Mouse (Mus musculus) hindbrain, embryonic 16.5 days (tissue): ENCODE measurements at regions not wholly inside any gene's neighbourhood (a gene's known extent, or its start where the extent isn't known, plus 50 kb on each side); places are given as distances from the start of the nearest gene placed in this dataset.

Experiments
- ATAC-seq: fragments of 200-750 bp; cut with Nextera tagmentation; 2 replicates; pipeline ENCODE4 v1.8.0; 2017; ENCODE audit warnings: moderate TSS enrichment, moderate library complexity
- H3K27ac ChIP-seq: fragments of 300-500 bp; sonication (generic); 2 replicates; pipeline ENCODE4 v1.5.1; 2014; ENCODE audit warnings: low read depth, mild to moderate bottlenecking, control low read depth, low read length, moderate library complexity
- H3K27me3 ChIP-seq: fragments of 300-500 bp; sonication (generic); replicated peaks from 2 replicates; pipeline ENCODE4 v1.6.1; 2014; ENCODE audit warnings: low read length; ENCODE audit not compliant: control insufficient read depth, insufficient read depth
- H3K36me3 ChIP-seq: fragments of 300-500 bp; sonication (generic); 2 replicates; pipeline ENCODE4 v1.6.1; 2014; ENCODE audit warnings: mild to moderate bottlenecking, low read length, moderate library complexity, mixed read lengths; ENCODE audit not compliant: control insufficient read depth, insufficient read depth
- H3K4me1 ChIP-seq: fragments of 300-500 bp; sonication (generic); 2 replicates; pipeline ENCODE4 v1.6.1; 2014; ENCODE audit warnings: low read depth, low read length; ENCODE audit not compliant: control insufficient read depth, insufficient read depth
- H3K4me2 ChIP-seq: fragments of 300-500 bp; sonication (generic); 2 replicates; pipeline ENCODE4 v1.6.1; 2014; ENCODE audit warnings: mild to moderate bottlenecking, low read length, control low read depth, moderate library complexity
- H3K4me3 ChIP-seq: fragments of 300-500 bp; sonication (generic); 2 replicates; pipeline ENCODE4 v1.5.1; 2014; ENCODE audit warnings: mild to moderate bottlenecking, low read length, control low read depth, moderate library complexity
- H3K9ac ChIP-seq: fragments of 300-500 bp; sonication (generic); 2 replicates; pipeline ENCODE4 v1.6.1; 2014; ENCODE audit warnings: low read depth, mild to moderate bottlenecking, control low read depth, low read length, moderate library complexity
- H3K9me3 ChIP-seq: fragments of 300-500 bp; sonication (generic); 2 replicates; pipeline ENCODE4 v1.6.1; 2014; ENCODE audit warnings: mild to moderate bottlenecking, low read length, moderate library complexity; ENCODE audit not compliant: control insufficient read depth
- WGBS: fragments of 180-500 bp; shearing (Covaris S2); extraction: QIAGEN DNeasy Blood & Tissue Kit; methylation state at CpG from one replicate; pipeline ENCODE4 v1.1.7; 2014; 5-methylcytosine and 5-hydroxymethylcytosine counted together

DNA sequence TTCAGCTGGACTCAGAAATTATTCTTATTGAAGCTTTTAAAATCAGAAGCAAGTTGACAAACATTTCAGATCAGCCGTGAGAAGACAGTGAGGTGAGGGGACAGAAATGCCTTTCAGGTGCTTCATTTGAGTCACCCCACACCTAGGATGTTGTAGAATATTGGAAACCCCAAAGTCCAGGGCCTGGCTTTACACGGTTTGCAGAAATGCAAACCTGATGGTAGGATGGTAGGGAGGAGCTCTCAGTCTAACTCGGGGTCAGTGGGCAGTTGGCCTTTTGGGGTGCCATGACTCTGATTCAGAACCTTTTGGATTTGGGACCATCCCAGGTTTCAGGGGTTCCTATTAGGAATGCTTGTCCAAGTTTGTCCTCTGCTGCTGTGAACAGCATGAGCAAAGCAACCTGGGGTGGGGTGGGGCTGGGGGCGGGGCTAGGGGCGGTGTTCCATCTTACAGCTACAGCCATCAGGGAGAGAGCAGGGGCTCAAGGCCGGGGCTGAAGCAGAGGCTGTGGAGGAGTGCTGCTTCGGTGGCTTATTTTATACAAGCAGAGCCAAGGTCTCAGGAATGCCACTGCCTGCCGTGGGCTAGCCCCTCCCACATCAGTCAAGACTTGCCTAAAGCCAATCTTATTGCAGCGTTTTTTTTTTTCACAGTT, 113.3 kb downstream of the Amer2 start:
- peaks cover 15% of the 10 kb centered on the region for H3K4me1 ChIP-seq
- no peaks in the 10 kb centered on the region for H3K27me3 ChIP-seq
- WGBS: 4% methylated on average over 9 of the region's 9 CpGs
- H3K36me3 ChIP-seq: no peaks in the 10 kb centered on the region
- H3K27ac ChIP-seq: no peak overlapping the region
- peak overlapping the region; percentile 15 for H3K4me3 ChIP-seq
- H3K9me3 ChIP-seq: no peaks in the 10 kb centered on the region
- no peak overlapping the region for H3K9ac ChIP-seq
- ATAC-seq: peak; percentile 55; the same call in 1 of the 2 replicates
- H3K4me2 ChIP-seq: peak overlapping the region; percentile 97

DNA sequence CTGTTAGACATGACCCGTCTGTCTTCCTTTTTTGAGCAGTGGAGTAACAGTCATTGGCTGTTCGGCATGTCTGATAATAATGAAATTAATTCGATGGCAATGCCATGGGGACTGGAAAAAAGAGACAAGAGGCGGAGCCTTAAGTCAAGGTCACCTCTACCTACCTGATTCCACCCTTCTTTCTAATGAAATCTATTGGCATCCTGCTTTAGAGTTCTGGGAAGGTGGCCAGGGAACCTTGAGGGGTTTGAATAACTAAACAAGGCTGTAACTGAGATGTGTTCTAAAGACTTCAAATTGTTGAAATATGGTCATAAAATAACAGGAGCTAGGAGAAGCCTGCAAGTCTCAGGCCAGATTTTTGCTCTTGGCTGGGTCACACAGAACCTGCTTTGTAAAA, 116.1 kb downstream of the Amer2 start:
- Histone ChIP-seq H3K9ac (no peak overlapping the region), H3K9me3 (no peaks in the 10 kb centered on the region), H3K36me3 (no peaks in the 10 kb centered on the region), H3K4me3 (no peak overlapping the region), H3K4me2 (no peak overlapping the region), H3K27ac (no peak overlapping the region), H3K27me3 (no peaks in the 10 kb centered on the region), H3K4me1 (peaks cover 15% of the 10 kb centered on the region)
- WGBS: 84% methylated on average over 4 of the region's 4 CpGs
- no peak for ATAC-seq

DNA sequence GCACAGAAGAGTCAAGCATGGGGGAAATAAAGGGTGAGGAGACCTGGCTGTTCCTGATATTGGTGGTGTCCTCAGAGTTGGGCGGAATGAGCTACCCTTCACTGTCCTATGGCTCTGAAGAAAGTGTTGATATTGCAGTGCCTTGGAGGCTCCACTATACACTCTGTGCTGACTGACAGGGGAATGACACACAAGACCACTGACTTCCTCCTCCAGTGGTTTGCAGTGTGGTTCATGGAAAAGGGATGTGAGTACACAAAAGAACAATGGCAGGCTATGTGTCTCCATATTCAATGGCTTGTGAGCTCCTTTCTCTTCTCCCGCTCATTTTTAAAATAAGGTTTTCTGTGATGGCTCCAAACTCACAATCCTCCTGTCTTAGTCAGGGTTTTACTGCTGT, 117.8 kb downstream of the Amer2 start:
- H3K9ac ChIP-seq: no peak overlapping the region
- no peak for ATAC-seq
- peaks cover 5% of the 10 kb centered on the region; the same call in 1 of the 2 replicates for H3K4me1 ChIP-seq
- no peak overlapping the region for H3K4me2 ChIP-seq
- no peaks in the 10 kb centered on the region for H3K9me3 ChIP-seq
- H3K27ac ChIP-seq: no peak overlapping the region
- no peak overlapping the region for H3K4me3 ChIP-seq
- 96% methylated on average over 2 of the region's 2 CpGs for WGBS
- H3K27me3 ChIP-seq: no peaks in the 10 kb centered on the region
- no peaks in the 10 kb centered on the region for H3K36me3 ChIP-seq

DNA sequence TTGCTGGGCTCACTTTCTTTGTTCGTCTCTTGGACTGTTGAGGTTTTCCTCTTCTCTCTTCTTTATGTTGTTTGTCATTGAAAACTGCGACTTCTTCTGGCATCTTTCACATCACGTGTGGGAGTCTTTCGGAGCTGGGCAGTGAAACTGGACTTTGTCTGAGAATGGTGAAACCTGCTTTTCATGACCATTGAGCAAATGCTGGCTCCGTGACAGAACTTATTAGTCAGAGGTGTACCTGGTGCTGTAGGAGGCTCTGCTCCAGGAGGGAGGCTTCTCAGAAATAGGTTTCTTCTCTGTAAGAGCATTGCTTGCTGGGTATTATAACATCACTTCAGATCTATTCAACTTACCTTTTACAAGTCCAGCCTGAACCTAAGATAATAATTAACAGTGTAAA, 122.4 kb downstream of the Amer2 start:
- no peak for ATAC-seq
- Histone ChIP-seq H3K9me3 (no peaks in the 10 kb centered on the region), H3K4me3 (no peak overlapping the region), H3K36me3 (no peaks in the 10 kb centered on the region), H3K4me1 (no peaks in the 10 kb centered on the region), H3K9ac (no peak overlapping the region), H3K27ac (no peak overlapping the region), H3K4me2 (no peak overlapping the region), H3K27me3 (no peaks in the 10 kb centered on the region)
- 89% methylated on average over 5 of the region's 5 CpGs for WGBS

DNA sequence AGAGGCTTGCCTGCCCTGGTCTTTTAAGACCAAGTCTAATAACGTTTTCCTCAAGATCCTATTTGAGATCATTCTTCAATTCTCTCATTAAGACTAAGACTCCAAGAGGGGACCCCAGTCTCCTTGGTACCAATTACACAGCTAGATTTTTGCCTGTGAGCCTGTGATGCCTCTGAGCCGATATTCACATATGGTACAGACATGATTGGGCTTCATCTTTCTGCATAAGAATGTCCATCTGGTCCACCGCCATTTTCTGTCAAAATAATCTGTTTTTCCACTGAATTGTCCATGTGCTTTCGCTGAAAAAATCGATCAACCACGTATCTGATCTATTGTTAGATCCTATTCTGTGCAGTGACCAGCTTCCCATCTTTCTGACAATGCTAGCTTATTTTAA, 129.5 kb downstream of the Amer2 start:
- Histone ChIP-seq H3K4me1 (no peaks in the 10 kb centered on the region), H3K27ac (no peak overlapping the region), H3K9me3 (no peaks in the 10 kb centered on the region), H3K27me3 (no peaks in the 10 kb centered on the region), H3K36me3 (no peaks in the 10 kb centered on the region), H3K9ac (no peak overlapping the region), H3K4me3 (no peak overlapping the region), H3K4me2 (no peak overlapping the region)
- 82% methylated on average over 6 of the region's 6 CpGs for WGBS
- ATAC-seq: no peak

DNA sequence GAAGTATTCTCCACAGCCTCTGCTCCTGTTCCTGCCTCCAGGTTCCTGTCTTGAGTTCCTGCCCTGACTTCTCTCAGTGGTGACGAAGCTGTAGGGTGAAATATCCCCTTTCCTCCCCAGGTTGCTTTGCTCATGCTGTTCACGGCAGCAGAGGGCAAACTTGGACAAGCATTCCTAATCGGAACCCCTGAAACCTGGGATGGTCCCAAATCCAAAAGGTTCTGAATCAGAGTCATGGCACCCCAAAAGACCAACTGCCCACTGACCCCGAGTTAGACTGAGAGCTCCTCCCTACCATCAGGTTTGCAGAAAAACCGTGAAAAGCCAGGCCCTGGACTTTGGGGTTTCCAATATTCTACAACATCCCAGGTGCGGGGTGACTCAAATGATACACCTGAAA, 128.7 kb upstream of the Spata13 start:
- Histone ChIP-seq H3K9me3 (no peaks in the 10 kb centered on the region), H3K36me3 (no peaks in the 10 kb centered on the region), H3K4me2 (no peak overlapping the region), H3K4me1 (no peaks in the 10 kb centered on the region), H3K27me3 (no peaks in the 10 kb centered on the region), H3K4me3 (no peak overlapping the region), H3K9ac (no peak overlapping the region), H3K27ac (no peak overlapping the region)
- 91% methylated on average over 6 of the region's 6 CpGs for WGBS
- no peak for ATAC-seq

DNA sequence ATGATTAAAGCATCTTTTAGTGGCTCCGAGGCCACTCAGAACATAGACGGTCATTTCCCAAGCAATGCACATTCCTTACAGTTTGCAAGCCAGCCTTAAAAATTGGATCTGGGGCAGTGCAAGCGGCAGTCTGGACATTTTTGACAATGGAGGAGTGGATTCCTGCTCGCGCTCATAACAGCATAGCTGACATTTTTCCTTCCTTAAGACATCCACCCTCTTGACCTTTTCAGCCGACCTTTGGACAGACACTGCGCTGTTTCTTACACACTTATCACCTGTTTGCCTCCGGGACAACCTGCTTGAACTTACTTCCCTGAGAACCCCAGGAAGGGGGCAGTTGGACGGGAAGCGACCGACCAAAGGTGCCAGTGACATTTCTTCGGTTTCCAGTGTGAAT, 127.5 kb upstream of the Spata13 start:
- no peak for ATAC-seq
- Histone ChIP-seq H3K9me3 (no peaks in the 10 kb centered on the region), H3K4me1 (no peaks in the 10 kb centered on the region), H3K27ac (no peak overlapping the region), H3K4me2 (no peak overlapping the region), H3K9ac (no peak overlapping the region), H3K27me3 (no peaks in the 10 kb centered on the region), H3K4me3 (no peak overlapping the region), H3K36me3 (no peaks in the 10 kb centered on the region)
- WGBS: 87% methylated on average over 12 of the region's 12 CpGs

DNA sequence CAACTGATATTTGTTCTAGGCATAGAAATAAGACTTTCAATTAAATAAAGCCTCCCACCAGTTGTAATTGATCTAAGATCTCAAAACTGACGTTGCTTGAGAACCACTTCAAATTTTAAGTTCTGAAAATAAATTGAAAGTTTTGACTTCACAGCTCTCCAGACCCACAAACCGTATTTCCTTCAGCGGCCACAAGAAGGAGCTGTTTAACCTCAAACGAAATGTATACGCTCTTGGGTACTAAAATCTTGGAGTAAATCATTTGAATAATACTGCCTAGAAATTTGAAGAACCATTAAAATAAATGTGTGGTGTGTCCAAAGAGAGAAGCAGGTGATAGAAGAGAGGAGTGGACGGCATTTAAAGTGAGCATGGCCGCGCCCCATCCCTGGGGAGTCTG, 120.2 kb upstream of the Spata13 start:
- H3K9me3 ChIP-seq: no peaks in the 10 kb centered on the region
- WGBS: 31% methylated on average over 8 of the region's 8 CpGs
- H3K36me3 ChIP-seq: no peaks in the 10 kb centered on the region
- no peaks in the 10 kb centered on the region for H3K27me3 ChIP-seq
- no peak overlapping the region for H3K27ac ChIP-seq
- ATAC-seq: peak; percentile 48; the same call in 1 of the 2 replicates
- no peak overlapping the region for H3K4me3 ChIP-seq
- no peaks in the 10 kb centered on the region; the same call in 1 of the 2 replicates for H3K4me1 ChIP-seq
- H3K9ac ChIP-seq: no peak overlapping the region
- H3K4me2 ChIP-seq: no peak overlapping the region

DNA sequence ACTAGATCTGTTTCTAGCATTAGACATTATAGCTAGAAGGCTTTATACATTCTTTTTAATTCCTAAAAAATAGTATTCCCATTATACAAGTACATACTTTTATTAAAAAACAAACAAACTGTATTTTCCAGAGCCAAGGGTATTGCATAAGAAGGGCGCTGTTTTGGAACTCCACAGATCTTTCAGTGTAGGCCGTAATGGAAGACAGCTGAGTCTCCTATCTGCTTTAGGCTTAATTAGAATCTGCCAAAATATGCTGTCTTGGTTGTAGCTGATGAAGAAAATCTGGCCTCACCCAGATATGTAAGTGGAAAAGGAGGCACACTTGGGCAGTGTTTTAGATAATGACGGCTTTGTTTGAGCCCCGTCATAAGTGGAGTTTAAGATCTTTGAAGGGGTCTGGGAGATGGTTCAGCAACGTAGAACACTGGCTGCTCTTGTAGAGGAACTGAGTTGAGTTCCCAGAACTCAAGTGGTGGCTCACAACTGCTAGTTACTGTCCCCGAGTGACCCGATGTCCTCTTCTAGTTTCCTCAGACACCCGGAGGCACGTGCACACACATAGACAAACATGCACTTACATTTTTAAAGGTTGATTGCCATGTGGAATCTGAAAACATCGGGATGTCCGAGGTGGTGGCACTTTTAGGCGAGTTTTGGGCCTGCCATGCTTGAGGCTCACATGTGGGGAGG, 118.6 kb upstream of the Spata13 start:
- Histone ChIP-seq H3K4me3 (no peak overlapping the region), H3K9ac (no peak overlapping the region), H3K27me3 (no peaks in the 10 kb centered on the region), H3K4me1 (no peaks in the 10 kb centered on the region; the same call in 1 of the 2 replicates), H3K9me3 (no peaks in the 10 kb centered on the region), H3K4me2 (no peak overlapping the region), H3K36me3 (no peaks in the 10 kb centered on the region), H3K27ac (no peak overlapping the region)
- WGBS: 86% methylated on average over 12 of the region's 12 CpGs
- no peak for ATAC-seq
